Comparison of ENCODE assay signal across 10 mouse cellular contexts in the genomic region with DNA sequence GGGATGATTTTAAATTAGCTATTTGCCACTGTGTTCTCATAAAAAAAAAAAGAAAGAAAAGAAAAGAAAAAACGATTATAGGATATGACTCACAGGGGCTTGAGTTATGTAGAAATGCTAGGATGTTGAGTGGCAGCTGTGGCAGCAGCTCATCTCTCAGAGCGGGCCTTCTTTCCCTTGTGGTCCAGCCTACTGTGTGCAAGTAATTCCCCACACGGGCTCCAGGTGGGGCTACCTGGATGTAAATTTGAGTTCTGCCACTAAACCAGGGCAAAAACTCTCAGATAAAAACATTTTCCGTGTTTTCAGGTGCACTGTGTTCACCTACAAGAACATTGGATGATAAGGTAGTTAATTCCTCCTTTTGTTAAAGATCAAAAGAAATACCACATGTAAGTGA.
A peak's percentile ranks its signal among the peaks of the same experiment; 100 is the strongest.
DNase-seq lines count a peak whose midpoint lies in the region; ATAC-seq and TF ChIP-seq lines count a peak whose summit lies in the region.
"Had no signal": no experiment of that assay in that cellular context is flagged by ENCODE, and none has a peak within 500 bp of the region (broad histone marks: within the 10 kb centered on the region; RNA-seq: fewer than 3 reads in every experiment).

No protein-coding gene starts in this region.

- TF ChIP-seq POLR2A in CH12.LX (IDR thresholded peaks at IDR 0.05; ENCODE audit: low read depth, low read length) = no peak

- no peaks in the 10 kb centered on the region for H3K36me3 ChIP-seq in kidney, postnatal 0 days (ENCODE audit: insufficient read depth, low read length)
- no peaks in the 10 kb centered on the region for H3K36me3 ChIP-seq in CH12.LX (replicated peaks in 1 of 2; ENCODE audit: control insufficient read depth in 1 of 2, insufficient read depth in 1 of 2, low read length in 1 of 2)
- H3K36me3 ChIP-seq in neural tube, embryonic 15.5 days = no peaks in the 10 kb centered on the region
- H3K36me3 ChIP-seq: hindbrain, embryonic 13.5 days; midbrain, embryonic 10.5 days had no signal

- intact Hi-C loops in heart, postnatal 36 days (cut with DNase I) = loop anchor here (10.0 kb wide), 1 partner anchor 296 kb away; no protein-coding TSS in a partner anchor

- H3K9ac ChIP-seq in kidney, postnatal 0 days (ENCODE audit: low read depth, low read length) = no peak overlapping the region
- H3K9ac ChIP-seq in CH12.LX (ENCODE audit: insufficient read depth, low read depth) = no peak overlapping the region; the same call in 1 of the 2 replicates
- no peak overlapping the region for H3K9ac ChIP-seq in neural tube, embryonic 15.5 days (replicated peaks)
- H3K9ac ChIP-seq: hindbrain, embryonic 13.5 days had no signal

- H3K9me3 ChIP-seq in kidney, postnatal 0 days (replicated peaks; ENCODE audit: low read length) = no peaks in the 10 kb centered on the region
- H3K9me3 ChIP-seq in CH12.LX (replicated peaks; ENCODE audit: low read length) = no peaks in the 10 kb centered on the region
- H3K9me3 ChIP-seq in neural tube, embryonic 15.5 days (replicated peaks) = no peaks in the 10 kb centered on the region
- H3K9me3 ChIP-seq: hindbrain, embryonic 13.5 days; midbrain, embryonic 10.5 days had no signal

- peak; percentile 75 for TF ChIP-seq RAD21 in CH12.LX (IDR thresholded peaks at IDR 0.05; ENCODE audit: low read depth, low read length)

- H3K79me2 ChIP-seq in CH12.LX (replicated peaks; ENCODE audit: control insufficient read depth, extremely low read depth, insufficient read depth, poor library complexity, severe bottlenecking) = no peaks in the 10 kb centered on the region

- peak; percentile 34; the same call in 1 of the 2 replicates for TF ChIP-seq EP300 in CH12.LX (IDR thresholded peaks at IDR 0.05; ENCODE audit: low read length)

- no peak overlapping the region for H3K27ac ChIP-seq in kidney, postnatal 0 days
- H3K27ac ChIP-seq in CH12.LX (ENCODE audit: insufficient read depth, low read depth) = no peak overlapping the region
- H3K27ac ChIP-seq in neural tube, embryonic 15.5 days (replicated peaks) = no peak overlapping the region
- H3K27ac ChIP-seq: hindbrain, embryonic 13.5 days; midbrain, embryonic 10.5 days had no signal

- no peak overlapping the region for H3K4me2 ChIP-seq in kidney, postnatal 0 days (ENCODE audit: low read length)
- peak overlapping the region; percentile 97 for H3K4me2 ChIP-seq in CH12.LX (ENCODE audit: insufficient read depth, low read depth, poor library complexity, severe bottlenecking)
- no peak overlapping the region for H3K4me2 ChIP-seq in neural tube, embryonic 15.5 days
- H3K4me2 ChIP-seq: hindbrain, embryonic 13.5 days had no signal

- peak; percentile 20; the same call in 1 of the 2 replicates for TF ChIP-seq CTCF in kidney, postnatal 0 days (IDR thresholded peaks at IDR 0.05; ENCODE audit: low read depth)
- peak; percentile 19 to 76; a peak in 2 of 4 replicates for TF ChIP-seq CTCF in CH12.LX (conservative IDR thresholded peaks at IDR 0.05 in 1 of 2, IDR thresholded peaks at IDR 0.05 in 1 of 2; ENCODE audit: low read depth in 2 of 2, low read length in 2 of 2)

- in situ Hi-C loops in CH12.LX (cut with MboI; ENCODE audit: low pct_ligation_motif_present, low pct_unique_long_range_greater_than_20kb, low sequenced_read_pairs) = loop anchor here (10.0 to 25.0 kb wide), 2 partner anchors 306 to 649 kb away; no protein-coding TSS in a partner anchor

- dilution Hi-C loops in CH12.LX (cut with MboI; ENCODE audit: extremely low pct_ligation_motif_present, extremely low pct_unique_long_range_greater_than_20kb, low sequenced_read_pairs) = no loop called here

- no peaks in the 10 kb centered on the region for H3K4me1 ChIP-seq in kidney, postnatal 0 days (replicated peaks; ENCODE audit: insufficient read depth, low read length)
- peaks cover 15 to 39% of the 10 kb centered on the region in 2 experiments; a peak in 3 of 4 replicates for H3K4me1 ChIP-seq in CH12.LX (ENCODE audit: control insufficient read depth in 1 of 2, insufficient read depth in 2 of 2)
- no peaks in the 10 kb centered on the region for H3K4me1 ChIP-seq in neural tube, embryonic 15.5 days
- H3K4me1 ChIP-seq: hindbrain, embryonic 13.5 days; midbrain, embryonic 10.5 days had no signal

- 54% methylated on average over 4 of the region's 4 CpGs for WGBS in kidney, postnatal 0 days
- WGBS in neural tube, embryonic 15.5 days = 39% methylated on average over 4 of the region's 4 CpGs

- H3K4me3 ChIP-seq in kidney, postnatal 0 days (replicated peaks; ENCODE audit: low read depth, low read length) = no peak overlapping the region
- no peak overlapping the region for H3K4me3 ChIP-seq in CH12.LX (replicated peaks in 1 of 3; ENCODE audit: low read depth in 2 of 3, low read length in 2 of 3, poor library complexity in 1 of 3)
- H3K4me3 ChIP-seq in neural tube, embryonic 15.5 days (replicated peaks) = no peak overlapping the region
- H3K4me3 ChIP-seq: hindbrain, embryonic 13.5 days; midbrain, embryonic 10.5 days had no signal

- no peak for DNase-seq in kidney, postnatal 0 days (ENCODE audit: low spot score)
- DNase-seq in kidney, adult 18-20 months = no peak
- peak; percentile 79 for DNase-seq in CH12.LX (ENCODE audit: extremely low read depth)
- peak; percentile 9 to 10 for DNase-seq in thymus, adult 18-20 months
- DNase-seq in heart, postnatal 36 days = no peak
- no peak for DNase-seq in layer of hippocampus, adult 9-10 months (ENCODE audit: low spot score)

- no peak for ATAC-seq in kidney, postnatal 0 days (replicated peaks; ENCODE audit: low FRiP score, low read depth)
- ATAC-seq in hematopoietic stem cell, adult 5-6 weeks (replicated peaks in 1 of 2; ENCODE audit: insufficient read depth in 1 of 2, low FRiP score in 2 of 2, low TSS enrichment in 1 of 2, low read depth in 1 of 2, poor library complexity in 2 of 2, severe bottlenecking in 2 of 2) = peak; percentile 72 to 77; a peak in 3 of 4 replicates
- no peak for ATAC-seq in neural tube, embryonic 15.5 days (ENCODE audit: low FRiP score)

- H3K27me3 ChIP-seq in kidney, postnatal 0 days (ENCODE audit: insufficient read depth, low read length) = no peaks in the 10 kb centered on the region
- no peaks in the 10 kb centered on the region for H3K27me3 ChIP-seq in CH12.LX (replicated peaks)
- no peaks in the 10 kb centered on the region for H3K27me3 ChIP-seq in neural tube, embryonic 15.5 days (replicated peaks)
- H3K27me3 ChIP-seq: hindbrain, embryonic 13.5 days had no signal

TF ChIP-seq in CH12.LX, 34 proteins besides CTCF, POLR2A, EP300 and RAD21:
- TF ChIP-seq MEF2A (IDR thresholded peaks at IDR 0.05; ENCODE audit: borderline replicate concordance, low read depth, low read length) (peak; percentile 66; the same call in 1 of the 2 replicates), MAFK (IDR thresholded peaks at IDR 0.05; ENCODE audit: insufficient replicate concordance, low read length) (no peak), MXI1 (IDR thresholded peaks at IDR 0.05; ENCODE audit: low read depth, low read length) (peak; percentile 26; the same call in 1 of the 2 replicates), ELF1 (IDR thresholded peaks at IDR 0.05; ENCODE audit: low read depth, low read length) (0 out of 2 replicates have a peak, but pooled peaks have one; percentile 16), ZC3H11A (IDR thresholded peaks at IDR 0.05; ENCODE audit: low read depth, low read length) (peak; percentile 41), NELFE (IDR thresholded peaks at IDR 0.05; ENCODE audit: low read depth, low read length) (peak; percentile 17; the same call in 1 of the 2 replicates), JUND (conservative IDR thresholded peaks at IDR 0.05; ENCODE audit: low read depth, low read length) (0 out of 2 replicates have a peak, but pooled peaks have one; percentile 20), ZNF384 (IDR thresholded peaks at IDR 0.05; ENCODE audit: low read depth, low read length) (peak; percentile 50), SMC3 (IDR thresholded peaks at IDR 0.05; ENCODE audit: low read depth, low read length) (peak; percentile 77), MYC (IDR thresholded peaks at IDR 0.05; ENCODE audit: low read depth, low read length) (0 out of 2 replicates have a peak, but pooled peaks have one; percentile 20), ZKSCAN1 (IDR thresholded peaks at IDR 0.05; ENCODE audit: borderline replicate concordance, low read depth, low read length) (peak; percentile 89), SIN3A (IDR thresholded peaks at IDR 0.05; ENCODE audit: low read length) (no peak), CHD1 (IDR thresholded peaks at IDR 0.05; ENCODE audit: low read depth, low read length) (no peak), ETS1 (conservative IDR thresholded peaks at IDR 0.05; ENCODE audit: low read depth, low read length) (peak; percentile 15; the same call in 1 of the 2 replicates), USF1 (IDR thresholded peaks at IDR 0.05; ENCODE audit: low read depth, low read length) (no peak)

Comparison
In these comparisons a context has a peak if more than half of its experiments do, and no peak if none do; other contexts are left out.
1. ATAC-seq: peak in hematopoietic stem cell, adult 5-6 weeks (2 of 2); none in kidney, postnatal 0 days (single experiment) and neural tube, embryonic 15.5 days (single experiment).
2. DNase-seq: peak in CH12.LX (single experiment) and thymus, adult 18-20 months (2 of 2); none in kidney, postnatal 0 days (single experiment), kidney, adult 18-20 months (single experiment), heart, postnatal 36 days (0 of 2) and layer of hippocampus, adult 9-10 months (single experiment).